Mouse (Mus musculus) retina, postnatal 7 days (tissue): ENCODE data around the gene Rab3a.

ENCODE experiments used
- DNase-seq: peaks from one replicate; pipeline ENCODE4 v3.0.0-alpha.2; 2012; ENCODE audit warnings: low read depth, low spot score

The Rab3a gene

GRCm38 (mm10) chr8:70742176-70742575 lies 12.3 kb upstream of the Rab3a start:
- no peak for DNase-seq

GRCm38 (mm10) chr8:70742981-70743655 lies 11.4 kb upstream of the Rab3a start:
- DNase-seq, result no peak

GRCm38 (mm10) chr8:70743656-70744590 lies 10.6 kb upstream of the Rab3a start:
- DNase-seq, result no peak

GRCm38 (mm10) chr8:70744806-70745205 lies 9.7 kb upstream of the Rab3a start:
- no peak for DNase-seq

GRCm38 (mm10) chr8:70745691-70746220 lies 8.7 kb upstream of the Rab3a start:
- no peak for DNase-seq

GRCm38 (mm10) chr8:70746676-70747075 lies 7.8 kb upstream of the Rab3a start:
- DNase-seq, result no peak

- DNase-seq, result no peak
These were observed 7.1 kb upstream of the Rab3a start for GRCm38 (mm10) chr8:70747211-70747890.

- no peak for DNase-seq
These were observed 6.0 kb upstream of the Rab3a start for GRCm38 (mm10) chr8:70748246-70749096.

GRCm38 (mm10) chr8:70749097-70749674 lies 5.3 kb upstream of the Rab3a start:
- no peak for DNase-seq

GRCm38 (mm10) chr8:70750128-70750680 lies 4.3 kb upstream of the Rab3a start:
- no peak for DNase-seq

- DNase-seq, result no peak
These were observed 2.3 kb upstream of the Rab3a start for GRCm38 (mm10) chr8:70752000-70752764.

GRCm38 (mm10) chr8:70753151-70753550 lies 1.3 kb upstream of the Rab3a start:
- no peak for DNase-seq

- peak; percentile 62 for DNase-seq
These were observed 587 bp downstream of the Rab3a start for GRCm38 (mm10) chr8:70754871-70755660.

GRCm38 (mm10) chr8:70755661-70756475 lies 1.4 kb downstream of the Rab3a start:
- no peak for DNase-seq

- no peak for DNase-seq
These were observed 2.1 kb downstream of the Rab3a start for GRCm38 (mm10) chr8:70756476-70757040.

- no peak for DNase-seq
These were observed 3.2 kb downstream of the Rab3a start for GRCm38 (mm10) chr8:70757523-70758307.

- DNase-seq, result no peak
These were observed 3.8 kb downstream of the Rab3a start for GRCm38 (mm10) chr8:70758308-70758615.
